Comparison of ENCODE assay signal across 32 mouse cellular contexts in the genomic region with DNA sequence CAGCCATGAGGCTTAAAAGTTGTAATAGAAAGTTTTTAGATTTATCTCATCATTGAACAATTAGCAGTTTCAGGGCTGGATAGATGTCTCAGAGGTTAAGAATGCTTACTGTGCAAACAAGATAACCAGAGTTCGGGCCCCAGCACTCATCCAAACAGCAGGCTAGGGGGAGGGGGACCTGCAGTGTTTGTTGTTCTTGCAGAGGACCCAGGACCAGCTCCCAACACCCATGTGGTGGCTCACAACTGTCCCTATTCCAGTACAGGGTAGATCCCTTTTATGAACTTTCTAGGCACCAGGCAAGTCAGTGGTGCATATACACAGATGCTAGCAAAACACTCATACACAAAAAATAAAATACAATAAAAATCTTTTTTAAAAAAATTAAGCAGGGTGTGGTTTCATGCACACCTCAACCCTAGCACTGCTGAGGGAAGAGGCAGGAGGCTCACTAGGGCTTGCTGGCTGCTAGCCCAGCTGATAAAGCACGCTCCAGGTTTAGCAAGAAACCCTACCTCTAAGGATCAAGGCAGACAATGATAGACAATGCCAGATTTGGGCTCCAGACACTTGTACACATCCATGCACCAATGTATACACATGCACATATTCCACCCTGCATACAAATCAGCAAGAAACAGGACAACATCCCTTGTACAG.
DNase-seq lines count a peak whose midpoint lies in the region; ATAC-seq and TF ChIP-seq lines count a peak whose summit lies in the region.
"Had no signal": no experiment of that assay in that cellular context is flagged by ENCODE, and none has a peak within 500 bp of the region (broad histone marks: within the 10 kb centered on the region; RNA-seq: fewer than 3 reads in every experiment).

No protein-coding gene starts in this region.

- H3K4me3 ChIP-seq in heart, embryonic 14.5 days (ENCODE audit: control insufficient read depth in 1 of 2, insufficient read depth in 1 of 2, low read depth in 1 of 2, low read length in 2 of 2) = no peak overlapping the region
- H3K4me3 ChIP-seq in MEL (ENCODE audit: control insufficient read depth in 1 of 2, insufficient read depth in 1 of 2, low read depth in 2 of 2, low read length in 2 of 2) = no peak overlapping the region
- no peak overlapping the region for H3K4me3 ChIP-seq in liver, embryonic 12.5 days
- H3K4me3 ChIP-seq in forebrain, embryonic 15.5 days = no peak overlapping the region
- H3K4me3 ChIP-seq: embryonic facial prominence, embryonic 10.5 days; embryonic facial prominence, embryonic 15.5 days; forebrain, embryonic 13.5 days; heart, adult 2 months; hindbrain, embryonic 15.5 days; lung, embryonic 15.5 days; megakaryocyte, embryonic 14.5 days; midbrain, embryonic 13.5 days; neural tube, embryonic 13.5 days had no signal

- 0 out of 4 replicates have a peak overlapping the region, but pooled peaks of 1 of the 2 experiments have one; percentile 3 for H3K27ac ChIP-seq in heart, embryonic 14.5 days (replicated peaks in 1 of 2; ENCODE audit: control insufficient read depth in 1 of 2, insufficient read depth in 1 of 2, low read depth in 2 of 2, low read length in 2 of 2)
- H3K27ac ChIP-seq in MEL (ENCODE audit: control insufficient read depth, low read depth, low read length) = no peak overlapping the region; the same call in 1 of the 2 replicates
- no peak overlapping the region for H3K27ac ChIP-seq in liver, embryonic 12.5 days
- H3K27ac ChIP-seq in forebrain, embryonic 15.5 days (replicated peaks) = no peak overlapping the region
- H3K27ac ChIP-seq: embryonic facial prominence, embryonic 10.5 days; embryonic facial prominence, embryonic 15.5 days; forebrain, embryonic 13.5 days; heart, adult 2 months; hindbrain, embryonic 15.5 days; lung, embryonic 15.5 days; midbrain, embryonic 13.5 days; neural tube, embryonic 13.5 days; stomach, postnatal 0 days had no signal

- 0 out of 4 replicates have a peak, but pooled peaks have one; percentile 21 to 23 for TF ChIP-seq EP300 in MEL (IDR thresholded peaks at IDR 0.05; ENCODE audit: low read depth in 1 of 2, low read length in 2 of 2)

- no peak for TF ChIP-seq POLR2A in MEL (IDR thresholded peaks at IDR 0.05; ENCODE audit: control insufficient read depth in 1 of 2, insufficient read depth in 1 of 2, low read depth in 1 of 2, low read length in 2 of 2, poor library complexity in 1 of 2)

- H3K9ac ChIP-seq in heart, embryonic 14.5 days (ENCODE audit: low read length) = 0 out of 2 replicates have a peak overlapping the region, but pooled peaks have one; percentile 16
- no peak overlapping the region for H3K9ac ChIP-seq in MEL (ENCODE audit: control insufficient read depth, low read depth, low read length, poor library complexity, severe bottlenecking)
- H3K9ac ChIP-seq in liver, embryonic 12.5 days = no peak overlapping the region
- H3K9ac ChIP-seq in forebrain, embryonic 15.5 days (replicated peaks) = no peak overlapping the region
- H3K9ac ChIP-seq: embryonic facial prominence, embryonic 15.5 days; forebrain, embryonic 13.5 days; hindbrain, embryonic 15.5 days; lung, embryonic 15.5 days; midbrain, embryonic 13.5 days; neural tube, embryonic 13.5 days had no signal

- peaks cover 23% of the 10 kb centered on the region for H3K36me3 ChIP-seq in heart, embryonic 14.5 days (ENCODE audit: control insufficient read depth, insufficient read depth, low read length)
- peaks cover 0 to 20% of the 10 kb centered on the region in 2 experiments; a peak in 2 of 4 replicates for H3K36me3 ChIP-seq in MEL (ENCODE audit: control insufficient read depth in 1 of 2, insufficient read depth in 2 of 2, low read length in 2 of 2)
- H3K36me3 ChIP-seq in liver, embryonic 12.5 days = no peaks in the 10 kb centered on the region
- H3K36me3 ChIP-seq in forebrain, embryonic 15.5 days = 0 out of 2 replicates have a peak, but pooled peaks cover 6% of the 10 kb centered on the region
- H3K36me3 ChIP-seq: hindbrain, embryonic 15.5 days; lung, embryonic 15.5 days had no signal

- 12% methylated on average over 2 of the region's 2 CpGs for WGBS in heart, embryonic 14.5 days
- 17% methylated on average over 2 of the region's 2 CpGs for WGBS in liver, embryonic 12.5 days (ENCODE audit: insufficient replicate concordance)
- WGBS in forebrain, embryonic 15.5 days = 70% methylated on average over 2 of the region's 2 CpGs

- H3K27me3 ChIP-seq in heart, embryonic 14.5 days (ENCODE audit: control insufficient read depth, insufficient read depth, low read length) = no peaks in the 10 kb centered on the region
- no peaks in the 10 kb centered on the region for H3K27me3 ChIP-seq in MEL (ENCODE audit: control insufficient read depth in 1 of 2, insufficient read depth in 2 of 2, low read length in 2 of 2)
- H3K27me3 ChIP-seq in liver, embryonic 12.5 days (replicated peaks) = no peaks in the 10 kb centered on the region
- no peaks in the 10 kb centered on the region for H3K27me3 ChIP-seq in forebrain, embryonic 15.5 days
- H3K27me3 ChIP-seq: embryonic facial prominence, embryonic 15.5 days; forebrain, embryonic 13.5 days; hindbrain, embryonic 15.5 days; lung, embryonic 15.5 days; megakaryocyte, embryonic 14.5 days; midbrain, embryonic 13.5 days; neural tube, embryonic 13.5 days had no signal

- no peak overlapping the region for H3K4me2 ChIP-seq in heart, embryonic 14.5 days (ENCODE audit: low read length)
- H3K4me2 ChIP-seq in liver, embryonic 12.5 days = peak overlapping the region; percentile 2; the same call in 1 of the 2 replicates
- H3K4me2 ChIP-seq in forebrain, embryonic 15.5 days (replicated peaks) = no peak overlapping the region
- H3K4me2 ChIP-seq: embryonic facial prominence, embryonic 15.5 days; forebrain, embryonic 13.5 days; hindbrain, embryonic 15.5 days; lung, embryonic 15.5 days; midbrain, embryonic 13.5 days; neural tube, embryonic 13.5 days had no signal

- no peaks in the 10 kb centered on the region for H3K79me2 ChIP-seq in MEL (ENCODE audit: control insufficient read depth, insufficient read depth, low read length, poor library complexity)

- ATAC-seq in heart, embryonic 14.5 days (ENCODE audit: insufficient number of reproducible peaks, insufficient read depth, low FRiP score, low read depth) = no peak
- ATAC-seq in liver, embryonic 12.5 days = peak; percentile 78
- ATAC-seq in megakaryocyte progenitor cell, adult 5-6 weeks (replicated peaks; ENCODE audit: poor library complexity) = peak; percentile 40; the same call in 1 of the 2 replicates
- ATAC-seq in activated CD4-positive, CD25-positive, alpha-beta regulatory T cell, adult 4 months = no peak
- no peak for ATAC-seq in forebrain, embryonic 15.5 days (replicated peaks)
- ATAC-seq: CD4-positive, CD25-positive, alpha-beta regulatory T cell, adult 4 months; forebrain, embryonic 13.5 days; inflammation-experienced regulatory T-cells, adult 6 months; midbrain, embryonic 13.5 days had no signal

- H3K9me3 ChIP-seq in heart, embryonic 14.5 days (ENCODE audit: control insufficient read depth, low read length) = no peaks in the 10 kb centered on the region
- H3K9me3 ChIP-seq in MEL (replicated peaks; ENCODE audit: insufficient read depth, low read length) = no peaks in the 10 kb centered on the region
- no peaks in the 10 kb centered on the region for H3K9me3 ChIP-seq in liver, embryonic 12.5 days (replicated peaks)
- no peaks in the 10 kb centered on the region for H3K9me3 ChIP-seq in forebrain, embryonic 15.5 days
- H3K9me3 ChIP-seq: embryonic facial prominence, embryonic 10.5 days; embryonic facial prominence, embryonic 15.5 days; forebrain, embryonic 13.5 days; hindbrain, embryonic 15.5 days; lung, embryonic 15.5 days; megakaryocyte, embryonic 14.5 days; midbrain, embryonic 13.5 days; neural tube, embryonic 13.5 days had no signal

- no peak for TF ChIP-seq RAD21 in MEL (IDR thresholded peaks at IDR 0.05; ENCODE audit: low read depth, low read length)

- no peak for TF ChIP-seq CTCF in MEL (IDR thresholded peaks at IDR 0.05 in 2 of 3, conservative IDR thresholded peaks at IDR 0.05 in 1 of 3; ENCODE audit: control insufficient read depth in 1 of 3, insufficient read depth in 1 of 3, low read depth in 2 of 3, low read length in 3 of 3, poor library complexity in 1 of 3, severe bottlenecking in 1 of 3)

- DNase-seq in heart, adult 8-10 months (ENCODE audit: low spot score) = no peak
- DNase-seq in MEL (ENCODE audit: low read depth, low spot score) = peak; percentile 45
- DNase-seq: adrenal gland, adult 2 months; adrenal gland, postnatal 36 days; cerebellum, adult 2 months; cerebellum, postnatal 14 days; gastrocnemius, postnatal 25 days; heart, adult 2 months; kidney, adult 8-10 months; kidney, postnatal 10 days; layer of hippocampus, postnatal 36 days; left cerebral cortex, postnatal 4 days; lung, postnatal 36 days; right cerebral cortex, postnatal 4 days; thymus, adult 18-20 months; thymus, postnatal 36 days had no signal

- peaks cover 4 to 10% of the 10 kb centered on the region in 2 experiments; a peak in 3 of 4 replicates for H3K4me1 ChIP-seq in heart, embryonic 14.5 days (ENCODE audit: control insufficient read depth in 2 of 2, insufficient read depth in 2 of 2, low read length in 2 of 2)
- peaks cover 6 to 22% of the 10 kb centered on the region in 2 experiments for H3K4me1 ChIP-seq in MEL (ENCODE audit: control insufficient read depth in 1 of 2, insufficient read depth in 2 of 2, low read length in 2 of 2)
- H3K4me1 ChIP-seq in liver, embryonic 12.5 days = peaks cover 42% of the 10 kb centered on the region
- peaks cover 3% of the 10 kb centered on the region; the same call in 1 of the 2 replicates for H3K4me1 ChIP-seq in forebrain, embryonic 15.5 days
- H3K4me1 ChIP-seq: embryonic facial prominence, embryonic 10.5 days; embryonic facial prominence, embryonic 15.5 days; forebrain, embryonic 13.5 days; hindbrain, embryonic 15.5 days; midbrain, embryonic 13.5 days; neural tube, embryonic 13.5 days had no signal

TF ChIP-seq in MEL, 35 proteins besides CTCF, POLR2A, EP300 and RAD21 (continues in another document):
- TF ChIP-seq MAFK (IDR thresholded peaks at IDR 0.05; ENCODE audit: borderline replicate concordance, low read depth, low read length) (0 out of 2 replicates have a peak, but pooled peaks have one; percentile 17), HCFC1 (IDR thresholded peaks at IDR 0.05; ENCODE audit: low read depth, low read length) (no peak), GATA1 (IDR thresholded peaks at IDR 0.05; ENCODE audit: low read depth, low read length) (0 out of 2 replicates have a peak, but pooled peaks have one; percentile 11), MYC (IDR thresholded peaks at IDR 0.05; ENCODE audit: low read depth, low read length) (no peak), TCF12 (IDR thresholded peaks at IDR 0.05; ENCODE audit: low read depth, low read length) (peak; percentile 26; the same call in 1 of the 2 replicates), MXI1 (IDR thresholded peaks at IDR 0.05; ENCODE audit: low read depth, low read length) (no peak), TAL1 (IDR thresholded peaks at IDR 0.05; ENCODE audit: low read length) (peak; percentile 28; the same call in 1 of the 2 replicates), POLR2AphosphoS2 (IDR thresholded peaks at IDR 0.05; ENCODE audit: low read length) (no peak), UBTF (IDR thresholded peaks at IDR 0.05; ENCODE audit: borderline replicate concordance, insufficient read depth, low read depth, low read length) (no peak), MEF2A (IDR thresholded peaks at IDR 0.05; ENCODE audit: extremely low read depth, insufficient replicate concordance, low read depth, low read length, poor library complexity, severe bottlenecking) (no peak)

Comparison
In these comparisons a context has a peak if more than half of its experiments do, and no peak if none do; other contexts are left out.
1. ATAC-seq: peak in liver, embryonic 12.5 days (single experiment) and megakaryocyte progenitor cell, adult 5-6 weeks (single experiment); none in heart, embryonic 14.5 days (single experiment), activated CD4-positive, CD25-positive, alpha-beta regulatory T cell, adult 4 months (single experiment) and forebrain, embryonic 15.5 days (single experiment).